8 mouse cellular contexts compared by ENCODE assay signal in genomic region chr17:56183658-56184103, GRCm38 (mm10). TPM values are rescaled to one million over a fixed set of nuclear protein-coding genes. Genes with fewer than 3 reads are reported as not detected.
DNase-seq lines count a peak whose midpoint lies in the region; ATAC-seq and TF ChIP-seq lines count a peak whose summit lies in the region.

TSS of gene Mydgf (minus strand) at chr17:56183920.

- TF ChIP-seq POLR2A in brain, embryonic 14.5 days (IDR thresholded peaks at IDR 0.05; ENCODE audit: borderline replicate concordance, extremely low read depth, insufficient read depth, insufficient read length, poor library complexity, severe bottlenecking), result peak; percentile 59; the same call in 1 of the 2 replicates
- peak; percentile 53; the same call in 1 of the 2 replicates for TF ChIP-seq POLR2A in liver, adult 2 months (IDR thresholded peaks at IDR 0.05; ENCODE audit: extremely low read depth, insufficient read depth, low read length)
- TF ChIP-seq POLR2A in myocyte (IDR thresholded peaks at IDR 0.05; ENCODE audit: insufficient read length, low read depth), result peak; percentile 75

- H3K4me2 ChIP-seq in heart, embryonic 11.5 days, result peak within 1 kb of the TSS; percentile 91
- peak within 1 kb of the TSS; percentile 79 for H3K4me2 ChIP-seq in kidney, embryonic 16.5 days (replicated peaks; ENCODE audit: low read depth, low read length)
- peak within 1 kb of the TSS; percentile 90 for H3K4me2 ChIP-seq in myocyte (ENCODE audit: low read depth)

- no peaks in the 10 kb centered on the region for H3K27me3 ChIP-seq in C2C12 (ENCODE audit: control insufficient read depth, insufficient read depth, insufficient read length)
- no peaks in the 10 kb centered on the region for H3K27me3 ChIP-seq in erythroblast, embryonic 14.5 days (ENCODE audit: control insufficient read depth)
- no peaks in the 10 kb centered on the region for H3K27me3 ChIP-seq in heart, embryonic 11.5 days (ENCODE audit: control insufficient read depth, insufficient read depth, low read length)
- no peaks in the 10 kb centered on the region for H3K27me3 ChIP-seq in kidney, embryonic 16.5 days (ENCODE audit: insufficient read depth, low read length)
- no peaks in the 10 kb centered on the region for H3K27me3 ChIP-seq in liver, adult 2 months (ENCODE audit: control insufficient read depth, insufficient read depth, low read length)
- no peaks in the 10 kb centered on the region for H3K27me3 ChIP-seq in myocyte (ENCODE audit: control insufficient read depth, insufficient read depth, insufficient read length)
- no peaks in the 10 kb centered on the region for H3K27me3 ChIP-seq in splenic B cell, adult 2 months (ENCODE audit: control insufficient read depth, insufficient read depth, low read length, poor library complexity, severe bottlenecking)

- peak; percentile 84 for ATAC-seq in heart, embryonic 11.5 days (replicated peaks; ENCODE audit: insufficient number of reproducible peaks, low FRiP score, low TSS enrichment)
- ATAC-seq in kidney, embryonic 16.5 days (ENCODE audit: low FRiP score, low TSS enrichment), result peak; percentile 89

- H3K4me3 ChIP-seq in C2C12 (ENCODE audit: insufficient read depth, poor library complexity, severe bottlenecking) (peak within 1 kb of the TSS; percentile 98), myocyte (peak within 1 kb of the TSS; percentile 86)
- H3K4me3 ChIP-seq in erythroblast, embryonic 14.5 days (replicated peaks), result peak within 1 kb of the TSS; percentile 79
- H3K4me3 ChIP-seq in heart, embryonic 11.5 days (ENCODE audit: low read depth, low read length), result peak within 1 kb of the TSS; percentile 75
- peak within 1 kb of the TSS; percentile 90 for H3K4me3 ChIP-seq in kidney, embryonic 16.5 days (ENCODE audit: low read length)
- H3K4me3 ChIP-seq in liver, adult 2 months (ENCODE audit: insufficient read depth, low read depth, low read length), result peak within 1 kb of the TSS; percentile 93

- WGBS in heart, embryonic 11.5 days (ENCODE audit: insufficient replicate concordance), result under 1% methylated on average over 47 of the region's 47 CpGs
- WGBS in kidney, embryonic 16.5 days, result under 1% methylated on average over 47 of the region's 47 CpGs
- WGBS in liver, adult 2 months, result under 1% methylated on average over 47 of the region's 47 CpGs

- peaks cover 39% of the 10 kb centered on the region for H3K4me1 ChIP-seq in erythroblast, embryonic 14.5 days (ENCODE audit: control insufficient read depth)
- peaks cover 10% of the 10 kb centered on the region for H3K4me1 ChIP-seq in heart, embryonic 11.5 days (ENCODE audit: control insufficient read depth, insufficient read depth, low read length)
- peaks cover 28% of the 10 kb centered on the region for H3K4me1 ChIP-seq in kidney, embryonic 16.5 days (ENCODE audit: insufficient read depth, low read length)
- peaks cover 22% of the 10 kb centered on the region for H3K4me1 ChIP-seq in liver, adult 2 months (ENCODE audit: control insufficient read depth, insufficient read depth, low read length)

- peak; percentile 98 for DNase-seq in brain, embryonic 14.5 days (ENCODE audit: low read depth)
- DNase-seq in liver, adult 2 months (ENCODE audit: extremely low read depth, low read depth, low spot score), result peak; percentile 74
- peak; percentile 95 for DNase-seq in splenic B cell, adult 2 months (ENCODE audit: low read depth, low spot score)

- H3K9me3 ChIP-seq in erythroblast, embryonic 14.5 days (ENCODE audit: control insufficient read depth, low read length), result no peaks in the 10 kb centered on the region
- H3K9me3 ChIP-seq in heart, embryonic 11.5 days (replicated peaks; ENCODE audit: control insufficient read depth, low read length), result no peaks in the 10 kb centered on the region
- no peaks in the 10 kb centered on the region for H3K9me3 ChIP-seq in kidney, embryonic 16.5 days (ENCODE audit: low read length)

- peaks cover 5% of the 10 kb centered on the region for H3K79me3 ChIP-seq in C2C12 (ENCODE audit: low read depth)

- H3K27ac ChIP-seq in heart, embryonic 11.5 days (ENCODE audit: low read depth, low read length), result peak within 1 kb of the TSS; percentile 48
- peak within 1 kb of the TSS; percentile 73 for H3K27ac ChIP-seq in kidney, embryonic 16.5 days (ENCODE audit: low read length)
- H3K27ac ChIP-seq in liver, adult 2 months (replicated peaks; ENCODE audit: insufficient read depth, low read depth, low read length), result peak within 1 kb of the TSS; percentile 81

- H3K79me2 ChIP-seq in C2C12 (ENCODE audit: control insufficient read depth, insufficient read depth) (peaks cover 24% of the 10 kb centered on the region), myocyte (ENCODE audit: control insufficient read depth, insufficient read depth) (peaks cover 17% of the 10 kb centered on the region)
- peaks cover 14% of the 10 kb centered on the region for H3K79me2 ChIP-seq in liver, adult 2 months (ENCODE audit: control insufficient read depth, insufficient read depth, low read length)

- H3ac ChIP-seq in C2C12 (ENCODE audit: control insufficient read depth, insufficient read length, low read depth), result peak within 1 kb of the TSS; percentile 95
- peak within 1 kb of the TSS; percentile 76 for H3ac ChIP-seq in myocyte (ENCODE audit: control insufficient read depth, insufficient read length)

- TF ChIP-seq CTCF in C2C12 (IDR thresholded peaks at IDR 0.05; ENCODE audit: control insufficient read depth, insufficient read depth, insufficient read length), result no peak
- no peak for TF ChIP-seq CTCF in brain, embryonic 14.5 days (IDR thresholded peaks at IDR 0.05; ENCODE audit: borderline replicate concordance, extremely low read depth, insufficient read depth, insufficient read length)
- no peak for TF ChIP-seq CTCF in liver, adult 2 months (IDR thresholded peaks at IDR 0.05; ENCODE audit: low read depth, low read length)

- H3K36me3 ChIP-seq in C2C12 (ENCODE audit: control insufficient read depth, insufficient read depth), result peaks cover 45% of the 10 kb centered on the region
- H3K36me3 ChIP-seq in erythroblast, embryonic 14.5 days (ENCODE audit: control insufficient read depth), result peaks cover 61% of the 10 kb centered on the region
- H3K36me3 ChIP-seq in heart, embryonic 11.5 days (ENCODE audit: control insufficient read depth, insufficient read depth, low read length), result peaks cover 15% of the 10 kb centered on the region
- H3K36me3 ChIP-seq in kidney, embryonic 16.5 days (ENCODE audit: insufficient read depth, low read length), result peaks cover 33% of the 10 kb centered on the region
- H3K36me3 ChIP-seq in liver, adult 2 months (ENCODE audit: control insufficient read depth, insufficient read depth, low read length), result peaks cover 2% of the 10 kb centered on the region
- H3K36me3 ChIP-seq in myocyte (ENCODE audit: control insufficient read depth, insufficient read depth), result no peaks in the 10 kb centered on the region
- no peaks in the 10 kb centered on the region; the same call in 1 of the 2 replicates for H3K36me3 ChIP-seq in splenic B cell, adult 2 months (ENCODE audit: control insufficient read depth, insufficient read depth, low read length, poor library complexity, severe bottlenecking)

- peak within 1 kb of the TSS; percentile 83 for H3K9ac ChIP-seq in heart, embryonic 11.5 days (ENCODE audit: low read depth, low read length)
- H3K9ac ChIP-seq in kidney, embryonic 16.5 days (replicated peaks; ENCODE audit: low read length), result peak within 1 kb of the TSS; percentile 84
- peak within 1 kb of the TSS; percentile 94 for H3K9ac ChIP-seq in liver, adult 2 months (ENCODE audit: low read depth, low read length)

TF ChIP-seq in C2C12, 6 proteins besides CTCF, POLR2A, EP300 and RAD21:
- no peak for TF ChIP-seq MYOG (IDR thresholded peaks at IDR 0.05; ENCODE audit: control insufficient read depth, extremely low read depth, insufficient read length)
- no peak for TF ChIP-seq MYOD1 (IDR thresholded peaks at IDR 0.05; ENCODE audit: control insufficient read depth, insufficient read length, low read depth)
- no peak for TF ChIP-seq FOSL1 (IDR thresholded peaks at IDR 0.05; ENCODE audit: insufficient read depth, low read length, poor library complexity, severe bottlenecking)
- TF ChIP-seq MAX (IDR thresholded peaks at IDR 0.05), result peak; percentile 66
- TF ChIP-seq USF1 (IDR thresholded peaks at IDR 0.05; ENCODE audit: low read depth), result peak; percentile 97
- no peak for TF ChIP-seq CEBPB (IDR thresholded peaks at IDR 0.05; ENCODE audit: low read depth)
TF ChIP-seq in C2C12: peak in this region for 2.

TF ChIP-seq in myocyte, 11 proteins besides CTCF, POLR2A, EP300 and RAD21:
- no peak for TF ChIP-seq MYOG (IDR thresholded peaks at IDR 0.05; ENCODE audit: control insufficient read depth in 1 of 3, insufficient read depth in 1 of 3, insufficient read length in 2 of 3, low read depth in 2 of 3)
- no peak for TF ChIP-seq MAX (IDR thresholded peaks at IDR 0.05; ENCODE audit: low read depth)
- peak; percentile 91 for TF ChIP-seq SRF (IDR thresholded peaks at IDR 0.05; ENCODE audit: control insufficient read depth, insufficient read length, low read depth)
- no peak for TF ChIP-seq REST (IDR thresholded peaks at IDR 0.05; ENCODE audit: insufficient read depth, insufficient read length)
- no peak for TF ChIP-seq TCF3 (IDR thresholded peaks at IDR 0.05; ENCODE audit: insufficient read length, low read depth)
- peak in 2 of 3 experiments; percentile 34 to 37 for TF ChIP-seq MYOD1 (IDR thresholded peaks at IDR 0.05; ENCODE audit: control insufficient read depth in 1 of 3, insufficient read length in 2 of 3, low read depth in 2 of 3)
- peak; percentile 97 for TF ChIP-seq USF1 (IDR thresholded peaks at IDR 0.05; ENCODE audit: low read depth)
- no peak for TF ChIP-seq E2F4 (IDR thresholded peaks at IDR 0.05; ENCODE audit: insufficient read depth)
- TF ChIP-seq POLR2AphosphoS2 (IDR thresholded peaks at IDR 0.05; ENCODE audit: insufficient read length, low read depth), result peak; percentile 64
- no peak for TF ChIP-seq TCF12 (IDR thresholded peaks at IDR 0.05; ENCODE audit: insufficient read depth, poor library complexity, severe bottlenecking)

RNA-seq across cellular contexts. Expression of gene Mydgf, which starts in this region (rescaled TPM):
- polyA plus RNA-seq in C2C12 (2012; fragmentation: generic; extraction: Trizol), result 106 TPM
- 49.8 and 54.7 TPM in 2 replicates for polyA plus RNA-seq in brain, embryonic 14.5 days (2012; rRNA removed)
- polyA plus RNA-seq in erythroblast, embryonic 14.5 days (2012), result 1.7 and 1.8 TPM in 2 replicates
- polyA plus RNA-seq in heart, embryonic 11.5 days (2014; fragmentation: Nextera tagmentation; extraction: Ambion mirVana), result 78.6 and 87.8 TPM in 2 replicates
- polyA plus RNA-seq in kidney, embryonic 16.5 days (2015; fragmentation: Nextera tagmentation; extraction: Ambion mirVana), result 102 and 109 TPM in 2 replicates
- total RNA-seq in liver, adult 2 months (2014; rRNA removed), result 89.4 and 91.1 TPM in 2 replicates
- polyA plus RNA-seq in liver, adult 2 months (2012; rRNA removed), result 81.1 and 86.0 TPM in 2 replicates
- 73.9 TPM for polyA plus RNA-seq in myocyte (2012; fragmentation: generic; extraction: Trizol)

Comparison
In these comparisons a context has a peak if more than half of its experiments do, and no peak if none do; other contexts are left out.
1. Peak in every context shown above with its lines: DNase-seq, ATAC-seq, H3K4me3 ChIP-seq and H3K27ac ChIP-seq.
2. RNA of gene Mydgf (polyA plus RNA-seq): 102 to 109 TPM in kidney, embryonic 16.5 days, 106 TPM in C2C12 (single experiment), 81.1 to 86.0 TPM in liver, adult 2 months, 78.6 to 87.8 TPM in heart, embryonic 11.5 days, 73.9 TPM in myocyte (single experiment) and 49.8 to 54.7 TPM in brain, embryonic 14.5 days; 1.7 to 1.8 TPM in erythroblast, embryonic 14.5 days; every median in the first group is over 10 times any median in the second.